In genomic region chr4:139338145-139338544, GRCm38 (mm10) we compare ENCODE assay signal across 1 mouse cellular context.
TF ChIP-seq lines count a peak whose summit lies in the region.

No protein-coding gene starts in this region.

TF ChIP-seq in MEL, 35 proteins besides CTCF, POLR2A, EP300 and RAD21:
- TF ChIP-seq ZKSCAN1 (IDR thresholded peaks at IDR 0.05; ENCODE audit: low read depth, low read length), result no peak
- peak; percentile 98; the same call in 1 of the 2 replicates for TF ChIP-seq UBTF (IDR thresholded peaks at IDR 0.05; ENCODE audit: borderline replicate concordance, insufficient read depth, low read depth, low read length)
